Mouse (Mus musculus): Measurements from ENCODE around the gene Kirrel2. TPM values are rescaled to one million over a fixed set of nuclear protein-coding genes. Genes with fewer than 3 reads are reported as not detected.
A peak's percentile ranks its signal among the peaks of the same experiment; 100 is the strongest.

The Kirrel2 gene
- polyA plus RNA-seq, 1 experiment from 2014 or later = 0.27 TPM

DNA sequence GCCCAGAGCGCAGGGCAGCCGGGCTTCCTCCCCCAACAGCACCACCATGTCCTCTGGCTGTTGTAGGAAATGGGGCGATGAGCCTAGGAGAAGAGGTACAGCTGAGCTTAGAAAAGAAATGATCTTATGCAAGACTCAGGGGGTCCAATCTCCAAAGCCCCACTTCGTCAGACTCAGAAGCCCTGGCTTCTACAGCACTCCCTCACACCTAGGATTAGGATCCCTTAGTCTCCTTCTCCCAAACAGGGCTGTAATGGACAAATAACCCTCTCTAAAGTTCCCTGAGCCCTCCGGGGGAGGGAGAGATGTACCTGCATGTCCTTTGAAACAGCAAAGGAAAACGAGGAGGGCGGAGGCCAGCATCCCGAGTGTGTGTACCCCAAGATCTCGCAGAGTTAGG lies 1.0 kb downstream of the Kirrel2 start:
- Histone ChIP-seq H3K27ac (ENCODE audit: low read depth, low read length) (no peak overlapping the region), H3K27me3 (ENCODE audit: control insufficient read depth, insufficient read depth, low read length) (peaks cover 22% of the 10 kb centered on the region), H3K4me1 (ENCODE audit: control insufficient read depth, insufficient read depth, low read length) (peaks cover 21% of the 10 kb centered on the region), H3K4me2 (ENCODE audit: low read depth, low read length) (peak overlapping the region; percentile 41), H3K36me3 (ENCODE audit: control insufficient read depth, insufficient read depth, low read length) (no peaks in the 10 kb centered on the region), H3K9ac (replicated peaks; ENCODE audit: low read depth, low read length) (no peak overlapping the region), H3K9me3 (ENCODE audit: control insufficient read depth, low read length) (no peaks in the 10 kb centered on the region), H3K4me3 (ENCODE audit: low read depth, low read length) (peak overlapping the region; percentile 11; the same call in 1 of the 2 replicates)
- WGBS = 3% methylated on average over 9 of the region's 9 CpGs
- no peak for ATAC-seq (ENCODE audit: low read depth)

DNA sequence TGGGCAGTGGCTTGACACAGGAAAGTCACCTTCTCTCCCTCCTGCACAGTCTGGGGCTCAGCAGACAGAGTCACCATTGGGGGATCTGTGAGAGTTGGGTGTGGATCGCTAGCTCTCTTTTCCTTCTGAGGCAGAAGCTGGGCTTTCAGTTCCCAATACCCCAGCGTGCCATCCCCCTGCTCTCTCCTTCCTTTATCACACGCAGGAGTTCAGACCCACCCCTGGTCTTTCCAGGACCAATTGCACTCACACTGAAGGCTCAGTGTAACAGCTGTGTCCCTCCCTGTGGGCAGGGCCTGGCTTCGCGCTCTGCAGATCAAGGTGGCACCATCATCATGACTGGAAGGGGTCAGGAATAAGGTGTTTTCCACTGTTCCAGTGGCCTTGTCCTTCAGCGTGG lies 3.2 kb downstream of the Kirrel2 start:
- no peak for ATAC-seq (ENCODE audit: low read depth)
- peaks cover 18% of the 10 kb centered on the region for H3K27me3 ChIP-seq (ENCODE audit: control insufficient read depth, insufficient read depth, low read length)
- WGBS = 9% methylated on average over 6 of the region's 6 CpGs
- no peaks in the 10 kb centered on the region for H3K36me3 ChIP-seq (ENCODE audit: control insufficient read depth, insufficient read depth, low read length)
- H3K9me3 ChIP-seq (ENCODE audit: control insufficient read depth, low read length) = no peaks in the 10 kb centered on the region
- no peak overlapping the region for H3K27ac ChIP-seq (ENCODE audit: low read depth, low read length)
- H3K9ac ChIP-seq (replicated peaks; ENCODE audit: low read depth, low read length) = no peak overlapping the region
- peaks cover 21% of the 10 kb centered on the region for H3K4me1 ChIP-seq (ENCODE audit: control insufficient read depth, insufficient read depth, low read length)
- H3K4me2 ChIP-seq (ENCODE audit: low read depth, low read length) = peak overlapping the region; percentile 12; the same call in 1 of the 2 replicates
- no peak overlapping the region for H3K4me3 ChIP-seq (ENCODE audit: low read depth, low read length)

DNA sequence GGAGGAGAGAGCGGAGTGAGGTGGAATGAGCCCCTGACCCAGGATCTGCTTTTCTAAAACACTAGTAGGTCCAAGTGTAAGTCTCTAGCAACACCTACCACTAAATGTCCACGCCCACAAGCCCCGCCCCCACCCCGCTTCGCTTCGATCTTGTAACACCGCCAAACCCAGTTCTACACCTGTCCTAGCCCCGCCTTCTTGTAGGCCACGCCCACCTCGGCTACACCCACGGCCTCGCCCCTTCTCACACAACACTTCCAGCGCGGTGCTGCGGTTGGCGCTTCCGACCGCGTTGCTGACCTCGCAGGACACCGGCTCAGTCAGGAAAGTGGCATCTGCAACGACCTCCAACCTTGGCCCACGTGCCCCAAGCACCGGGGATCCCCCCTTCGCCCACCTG lies 3.7 kb downstream of the Kirrel2 start:
- Histone ChIP-seq H3K9ac (replicated peaks; ENCODE audit: low read depth, low read length) (no peak overlapping the region), H3K27me3 (ENCODE audit: control insufficient read depth, insufficient read depth, low read length) (peaks cover 18% of the 10 kb centered on the region), H3K4me1 (ENCODE audit: control insufficient read depth, insufficient read depth, low read length) (peaks cover 21% of the 10 kb centered on the region), H3K36me3 (ENCODE audit: control insufficient read depth, insufficient read depth, low read length) (no peaks in the 10 kb centered on the region), H3K4me3 (ENCODE audit: low read depth, low read length) (0 out of 2 replicates have a peak overlapping the region, but pooled peaks have one; percentile 12), H3K4me2 (ENCODE audit: low read depth, low read length) (peak overlapping the region; percentile 20), H3K27ac (ENCODE audit: low read depth, low read length) (no peak overlapping the region), H3K9me3 (ENCODE audit: control insufficient read depth, low read length) (no peaks in the 10 kb centered on the region)
- ATAC-seq (ENCODE audit: low read depth) = no peak
- 1% methylated on average over 25 of the region's 25 CpGs for WGBS

DNA sequence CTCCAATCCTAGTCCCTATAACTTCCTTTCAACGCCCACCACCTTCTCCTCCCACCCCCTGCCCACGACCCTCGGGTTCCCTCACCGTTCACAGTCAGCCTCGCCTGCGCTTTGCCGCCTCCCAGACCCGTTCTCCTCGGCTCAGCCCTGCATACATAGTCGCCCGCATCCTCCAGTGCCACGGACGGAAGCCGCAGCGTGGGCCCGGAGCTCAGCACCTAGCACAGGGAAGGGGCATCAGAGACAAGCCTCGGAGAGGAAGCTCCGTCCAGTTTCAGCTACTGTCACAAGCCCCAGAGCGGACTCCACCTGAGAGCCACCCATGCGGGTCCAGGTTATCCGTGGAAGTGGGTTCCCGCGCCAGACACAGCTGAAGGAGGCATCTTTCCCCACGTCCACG lies 4.2 kb downstream of the Kirrel2 start:
- Histone ChIP-seq H3K4me3 (ENCODE audit: low read depth, low read length) (no peak overlapping the region), H3K9ac (replicated peaks; ENCODE audit: low read depth, low read length) (no peak overlapping the region), H3K36me3 (ENCODE audit: control insufficient read depth, insufficient read depth, low read length) (no peaks in the 10 kb centered on the region), H3K4me1 (ENCODE audit: control insufficient read depth, insufficient read depth, low read length) (peaks cover 20% of the 10 kb centered on the region), H3K9me3 (ENCODE audit: control insufficient read depth, low read length) (no peaks in the 10 kb centered on the region), H3K27ac (ENCODE audit: low read depth, low read length) (no peak overlapping the region), H3K27me3 (ENCODE audit: control insufficient read depth, insufficient read depth, low read length) (peaks cover 18% of the 10 kb centered on the region), H3K4me2 (ENCODE audit: low read depth, low read length) (peak overlapping the region; percentile 20)
- ATAC-seq (ENCODE audit: low read depth) = no peak
- 18% methylated on average over 25 of the region's 25 CpGs for WGBS

DNA sequence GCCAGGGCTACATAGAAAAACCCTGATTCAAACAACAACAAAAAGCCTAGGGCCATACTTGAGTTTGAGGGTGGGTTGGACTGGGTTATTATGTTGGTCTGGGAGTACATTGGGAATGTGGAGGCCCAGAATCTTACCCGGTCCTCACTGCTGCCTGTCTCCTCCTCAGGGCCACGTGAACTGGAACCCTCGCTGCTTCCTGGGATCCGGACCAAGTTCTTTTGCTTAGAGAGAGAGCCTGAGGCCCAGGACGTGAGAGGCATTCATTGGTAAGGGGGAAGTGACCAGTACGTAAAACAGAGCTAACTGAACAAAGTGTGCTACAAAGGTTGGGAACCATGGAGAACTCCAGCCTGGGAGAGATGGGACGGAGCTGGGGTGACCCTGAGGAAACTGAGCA lies 7.2 kb downstream of the Kirrel2 start:
- Histone ChIP-seq H3K4me3 (ENCODE audit: low read depth, low read length) (no peak overlapping the region), H3K36me3 (ENCODE audit: control insufficient read depth, insufficient read depth, low read length) (no peaks in the 10 kb centered on the region), H3K4me1 (ENCODE audit: control insufficient read depth, insufficient read depth, low read length) (no peaks in the 10 kb centered on the region), H3K9ac (replicated peaks; ENCODE audit: low read depth, low read length) (no peak overlapping the region), H3K27me3 (ENCODE audit: control insufficient read depth, insufficient read depth, low read length) (peaks cover 13% of the 10 kb centered on the region), H3K4me2 (ENCODE audit: low read depth, low read length) (no peak overlapping the region), H3K9me3 (ENCODE audit: control insufficient read depth, low read length) (no peaks in the 10 kb centered on the region), H3K27ac (ENCODE audit: low read depth, low read length) (no peak overlapping the region)
- ATAC-seq (ENCODE audit: low read depth) = no peak
- WGBS = 76% methylated on average over 7 of the region's 7 CpGs

DNA sequence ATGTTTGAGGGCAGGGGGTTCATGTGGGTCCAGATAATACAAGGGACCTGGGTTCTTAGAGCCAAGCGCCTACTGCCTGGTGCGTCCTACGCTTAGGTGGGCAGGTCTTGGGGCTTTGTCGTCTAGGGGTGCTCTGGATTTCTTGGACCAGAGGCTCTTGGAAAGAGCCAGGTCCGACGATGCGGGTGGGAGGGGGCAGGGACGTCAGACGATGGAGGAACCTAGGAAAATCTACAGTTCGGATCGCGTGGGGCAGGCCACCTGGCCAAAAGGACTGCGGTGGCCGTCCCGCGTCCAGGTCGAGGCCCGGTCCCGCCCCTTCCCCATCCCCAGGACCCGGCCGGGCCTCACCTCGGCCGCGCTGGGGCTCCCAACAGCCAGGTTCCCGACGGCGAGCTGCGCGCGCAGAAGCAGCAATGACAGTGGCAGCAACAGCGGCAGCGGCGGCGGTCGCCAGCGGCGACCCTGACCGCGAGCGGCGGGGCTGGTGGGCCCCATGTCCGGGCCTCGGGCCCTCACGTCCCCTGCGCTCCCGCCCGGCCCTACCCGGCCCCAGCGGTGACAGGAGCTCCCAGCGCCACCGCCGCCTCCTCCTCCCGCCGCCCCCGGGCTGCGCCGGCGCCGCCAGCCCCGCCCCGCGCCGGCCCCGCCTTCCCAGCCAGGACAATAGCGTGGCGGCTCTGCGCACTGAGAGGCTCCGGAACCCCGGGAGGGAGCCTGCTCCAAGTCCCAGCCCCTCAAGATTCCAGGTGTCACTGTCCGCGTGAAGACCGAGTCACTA lies 12.3 kb downstream of the Kirrel2 start, which contains the start of gene Aplp1:
Aplp1 (minus strand) TSS at position 565 of the 781 bp plus-strand sequence.
- H3K27ac ChIP-seq (ENCODE audit: low read depth, low read length) = peak within 1 kb of the TSS; percentile 97
- H3K9ac ChIP-seq (replicated peaks; ENCODE audit: low read depth, low read length) = peak within 1 kb of the TSS; percentile 96
- peak within 1 kb of the TSS; percentile 93 for H3K4me2 ChIP-seq (ENCODE audit: low read depth, low read length)
- WGBS = under 1% methylated on average over 62 of the region's 72 CpGs
- H3K4me3 ChIP-seq (ENCODE audit: low read depth, low read length) = peak within 1 kb of the TSS; percentile 83
- peaks cover 8% of the 10 kb centered on the region for H3K4me1 ChIP-seq (ENCODE audit: control insufficient read depth, insufficient read depth, low read length)
- peaks cover 21% of the 10 kb centered on the region for H3K36me3 ChIP-seq (ENCODE audit: control insufficient read depth, insufficient read depth, low read length)
- peak; percentile 84 for ATAC-seq (ENCODE audit: low read depth)
- no peaks in the 10 kb centered on the region for H3K27me3 ChIP-seq (ENCODE audit: control insufficient read depth, insufficient read depth, low read length)
- H3K9me3 ChIP-seq (ENCODE audit: control insufficient read depth, low read length) = no peaks in the 10 kb centered on the region

DNA sequence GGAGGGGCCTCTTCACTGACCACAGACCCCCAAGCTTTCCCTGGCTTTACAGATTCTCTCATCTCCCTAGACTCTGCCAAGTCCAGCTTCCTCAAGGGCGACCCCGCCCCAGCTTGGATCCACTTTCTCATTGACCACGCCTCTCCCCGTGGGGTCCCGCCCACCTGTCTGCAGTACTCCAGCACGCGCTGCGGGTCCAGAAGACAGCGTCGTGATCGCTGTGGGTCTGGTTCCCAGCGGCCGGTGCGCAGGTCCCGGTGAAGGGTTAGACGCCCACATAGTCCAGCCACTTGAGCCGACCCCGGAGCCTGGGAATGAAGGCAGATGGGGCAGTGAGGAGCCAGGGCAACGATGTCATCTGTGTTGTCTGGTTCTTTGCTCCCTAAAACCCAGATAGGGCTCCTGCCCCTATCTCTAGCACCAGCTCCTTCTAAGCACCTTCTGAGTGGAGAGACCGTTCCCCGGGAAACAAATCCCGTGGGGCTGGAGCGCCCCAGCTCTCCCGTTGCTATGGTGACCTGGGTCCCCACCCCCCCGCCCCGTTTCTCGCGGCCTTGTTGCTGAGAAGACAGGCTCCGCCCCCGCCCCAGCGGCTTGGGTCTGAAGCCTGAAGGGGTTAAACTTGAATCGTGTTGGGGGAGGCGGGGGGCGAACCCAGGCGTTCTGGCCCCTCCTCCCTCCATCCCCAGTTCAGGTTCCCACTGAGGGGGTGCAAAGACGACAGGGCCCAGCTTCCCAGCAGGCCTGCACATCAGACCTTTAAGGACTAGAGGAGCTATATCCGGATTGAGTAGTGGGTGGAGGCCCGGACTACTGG lies 13.1 kb downstream of the Kirrel2 start:
- Histone ChIP-seq H3K4me2 (ENCODE audit: low read depth, low read length) (peak overlapping the region; percentile 93), H3K36me3 (ENCODE audit: control insufficient read depth, insufficient read depth, low read length) (peaks cover 29% of the 10 kb centered on the region), H3K27me3 (ENCODE audit: control insufficient read depth, insufficient read depth, low read length) (no peaks in the 10 kb centered on the region), H3K9ac (replicated peaks; ENCODE audit: low read depth, low read length) (peak overlapping the region; percentile 96), H3K4me3 (ENCODE audit: low read depth, low read length) (peak overlapping the region; percentile 83), H3K4me1 (ENCODE audit: control insufficient read depth, insufficient read depth, low read length) (peaks cover 8% of the 10 kb centered on the region), H3K27ac (ENCODE audit: low read depth, low read length) (peak overlapping the region; percentile 97), H3K9me3 (ENCODE audit: control insufficient read depth, low read length) (no peaks in the 10 kb centered on the region)
- peak; percentile 44 for ATAC-seq (ENCODE audit: low read depth)
- under 1% methylated on average over 38 of the region's 38 CpGs for WGBS

DNA sequence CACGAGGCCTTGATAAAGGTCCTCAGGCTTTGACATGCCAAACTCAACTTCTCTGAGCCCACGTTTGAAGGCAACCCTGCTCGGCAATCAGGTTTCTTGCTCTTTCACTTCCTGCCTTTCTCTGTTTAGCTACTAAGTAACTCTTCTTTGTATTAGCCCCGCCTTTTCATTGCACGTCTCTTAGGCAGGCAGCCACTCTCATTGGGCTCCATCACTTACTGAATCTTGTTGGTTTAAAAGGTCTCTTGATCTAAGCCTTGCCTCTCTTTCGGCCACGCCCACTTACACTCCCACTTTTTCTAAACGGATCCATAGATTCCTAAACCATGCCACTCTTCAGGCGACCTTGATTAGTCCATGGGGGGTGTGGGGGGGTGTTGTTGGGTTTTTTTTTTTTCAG lies 13.8 kb downstream of the Kirrel2 start:
- Histone ChIP-seq H3K27me3 (ENCODE audit: control insufficient read depth, insufficient read depth, low read length) (no peaks in the 10 kb centered on the region), H3K36me3 (ENCODE audit: control insufficient read depth, insufficient read depth, low read length) (peaks cover 34% of the 10 kb centered on the region), H3K4me3 (ENCODE audit: low read depth, low read length) (peak overlapping the region; percentile 83), H3K9me3 (ENCODE audit: control insufficient read depth, low read length) (no peaks in the 10 kb centered on the region), H3K9ac (replicated peaks; ENCODE audit: low read depth, low read length) (peak overlapping the region; percentile 96), H3K4me2 (ENCODE audit: low read depth, low read length) (peak overlapping the region; percentile 93), H3K4me1 (ENCODE audit: control insufficient read depth, insufficient read depth, low read length) (peaks cover 8% of the 10 kb centered on the region), H3K27ac (ENCODE audit: low read depth, low read length) (no peak overlapping the region)
- WGBS = 16% methylated on average over 9 of the region's 9 CpGs
- ATAC-seq (ENCODE audit: low read depth) = no peak

DNA sequence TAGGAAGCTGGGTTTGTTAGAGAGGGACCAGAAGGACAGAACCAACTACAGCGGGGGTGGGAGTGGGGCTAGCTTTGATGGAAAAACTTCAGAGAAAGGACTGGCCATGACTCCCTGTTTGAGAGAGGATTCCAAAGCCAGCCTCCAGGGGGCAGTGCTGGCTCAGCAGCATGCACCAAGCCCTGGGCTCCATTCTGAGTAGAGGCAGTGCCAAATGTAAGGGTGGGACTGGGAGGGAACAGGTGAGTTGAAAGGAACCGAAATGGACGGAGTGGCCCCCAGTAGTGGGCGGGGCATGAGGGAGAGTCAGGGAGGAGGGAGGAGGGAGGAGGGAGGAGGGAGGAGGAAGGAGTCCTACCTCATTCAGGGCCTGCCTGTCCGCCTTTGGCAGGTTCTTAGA lies 16.8 kb downstream of the Kirrel2 start:
- H3K9ac ChIP-seq (replicated peaks; ENCODE audit: low read depth, low read length) = no peak overlapping the region
- H3K4me3 ChIP-seq (ENCODE audit: low read depth, low read length) = no peak overlapping the region
- H3K4me2 ChIP-seq (ENCODE audit: low read depth, low read length) = no peak overlapping the region
- 25% methylated on average over 4 of the region's 5 CpGs for WGBS
- peaks cover 8% of the 10 kb centered on the region for H3K4me1 ChIP-seq (ENCODE audit: control insufficient read depth, insufficient read depth, low read length)
- no peak for ATAC-seq (ENCODE audit: low read depth)
- H3K36me3 ChIP-seq (ENCODE audit: control insufficient read depth, insufficient read depth, low read length) = peaks cover 49% of the 10 kb centered on the region
- no peaks in the 10 kb centered on the region for H3K9me3 ChIP-seq (ENCODE audit: control insufficient read depth, low read length)
- no peak overlapping the region for H3K27ac ChIP-seq (ENCODE audit: low read depth, low read length)
- no peaks in the 10 kb centered on the region for H3K27me3 ChIP-seq (ENCODE audit: control insufficient read depth, insufficient read depth, low read length)
